Mouse (Mus musculus): ENCODE measurements around the gene Ehd1. TPM values are rescaled to one million over a fixed set of nuclear protein-coding genes. Genes with fewer than 3 reads are reported as not detected.

Gene Ehd1
- total RNA-seq, 4 experiments from 2014 or later: 24.1 to 29.2 (median 26.5) TPM

DNA sequence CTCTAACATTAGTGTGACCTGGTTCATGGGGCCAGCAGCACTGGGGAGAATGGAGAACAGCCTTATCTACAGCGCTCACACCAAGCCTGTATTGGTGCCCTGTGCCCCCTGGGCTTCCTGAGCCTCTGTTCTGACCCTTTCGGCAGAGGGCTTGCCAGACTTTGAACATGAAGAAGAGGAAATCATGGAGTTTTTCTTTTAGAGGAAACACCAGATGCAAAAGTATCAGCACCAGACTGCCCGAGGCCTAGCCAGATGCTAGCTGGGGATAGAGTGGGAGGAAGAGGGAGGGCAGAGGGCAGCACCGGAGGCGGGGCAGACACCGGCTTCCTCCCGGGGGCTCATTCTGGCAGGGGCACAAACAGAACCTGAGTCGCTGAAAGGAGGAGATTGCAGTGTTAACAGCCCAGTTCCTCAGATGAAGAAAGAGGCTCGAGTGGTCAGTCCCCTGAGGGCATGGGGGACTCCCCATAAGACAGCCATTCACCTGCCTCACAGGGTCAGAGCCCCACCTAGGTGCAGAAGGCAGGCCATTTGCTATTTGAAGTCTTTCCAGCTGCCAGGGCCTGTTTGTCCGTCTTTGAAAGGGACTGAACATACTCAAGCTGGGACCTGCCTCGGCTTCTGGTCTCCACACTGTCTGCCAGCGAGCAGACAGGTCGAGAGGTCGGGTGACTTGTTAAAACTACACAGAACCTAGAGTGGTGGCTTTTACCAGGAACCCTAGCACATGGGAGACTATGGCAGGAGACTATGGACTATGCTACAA, 72.9 kb downstream of the Ehd1 start:
- DNase-seq (ENCODE audit: low spot score in 2 of 2): no peak

Small RNA genes lying within 50 kb of the gene (microRNA-seq; reads per million reads assigned to microRNA genes)
- gene Mir192 (25.8 reads per million, percentile 26 among the genes with 10 or more reads in this experiment), gene Mir194-2 (16.6 reads per million, percentile 14 among the genes with 10 or more reads in this experiment), gene Mir6989 (not detected)

Other genes starting within 250 kb of the Ehd1 start
- 10 to 100 TPM; 14.5 to 19.6 (median 18.7) TPM for gene Syvn1, start 230.1 kb upstream of the Ehd1 start, total RNA-seq (2022)
- gene Mrpl49, start 218.9 kb upstream of the Ehd1 start, total RNA-seq (2022): 10 to 100 TPM; 21.2 to 23.0 (median 22.3) TPM
- 100 to 1,000 TPM; 428 to 532 (median 479) TPM for gene Fau, start 218.9 kb upstream of the Ehd1 start, total RNA-seq (2022)
- gene Znhit2, start 215.5 kb upstream of the Ehd1 start, total RNA-seq (2022): 10 to 100 TPM; 10.2 to 11.3 (median 11.0) TPM
- gene Tm7sf2, start 208.4 kb upstream of the Ehd1 start, total RNA-seq (2022): 1 to 10 TPM; 2.5 to 5.5 (median 4.0) TPM
- gene Vps51, start 199.5 kb upstream of the Ehd1 start, total RNA-seq (2022): 10 to 100 TPM; 17.0 to 23.5 (median 20.4) TPM
- not detected for gene Tmem262, start 196.7 kb upstream of the Ehd1 start, total RNA-seq (2022)
- gene Gm28374, start 194.5 kb upstream of the Ehd1 start, total RNA-seq (2022): not detected
- 10 to 100 TPM; 11.0 to 15.0 (median 11.7) TPM for gene Zfpl1, start 191.8 kb upstream of the Ehd1 start, total RNA-seq (2022)
- gene Cdca5, start 191.7 kb upstream of the Ehd1 start, total RNA-seq (2022): not detected
- gene AC131692.1, start 182.3 kb upstream of the Ehd1 start, total RNA-seq (2022): not detected
- not detected for gene Naaladl1, start 170.9 kb upstream of the Ehd1 start, total RNA-seq (2022)
- gene Sac3d1, start 158.1 kb upstream of the Ehd1 start, total RNA-seq (2022): 10 to 100 TPM in 3 of 4 experiments, 1 to 10 TPM in 1; 8.8 to 11.4 (median 11.3) TPM
- gene Snx15, start 148.4 kb upstream of the Ehd1 start, total RNA-seq (2022): 10 to 100 TPM in 2 of 4 experiments, 1 to 10 TPM in 2; 8.0 to 10.9 (median 9.7) TPM
- gene Batf2, start 135.7 kb upstream of the Ehd1 start, total RNA-seq (2022): under 1 TPM; 0.24 to 0.44 (median 0.41) TPM
- 10 to 100 TPM; 68.5 to 81.8 (median 69.9) TPM for gene Arl2, start 135.2 kb upstream of the Ehd1 start, total RNA-seq (2022)
- not detected for gene Majin, start 92.3 kb upstream of the Ehd1 start, total RNA-seq (2022)
- gene Gpha2, start 50.3 kb upstream of the Ehd1 start, total RNA-seq (2022): not detected
- gene Ppp2r5b, start 40.9 kb upstream of the Ehd1 start, total RNA-seq (2022): 10 to 100 TPM; 34.2 to 39.2 (median 36.4) TPM
- 10 to 100 TPM; 16.5 to 18.9 (median 18.6) TPM for gene Atg2a, start 35.1 kb upstream of the Ehd1 start, total RNA-seq (2022)
- 10 to 100 TPM in 1 of 4 experiments, 1 to 10 TPM in 3; 7.6 to 11.5 (median 8.5) TPM for gene Cdc42bpg, start 29.7 kb downstream of the Ehd1 start, total RNA-seq (2022)
- 1 to 10 TPM; 5.3 to 7.9 (median 6.3) TPM for gene Men1, start 58.3 kb downstream of the Ehd1 start, total RNA-seq (2022)
- 10 to 100 TPM in 1 of 4 experiments, 1 to 10 TPM in 3; 6.9 to 10.7 (median 8.0) TPM for gene Map4k2, start 64.4 kb downstream of the Ehd1 start, total RNA-seq (2022)
- gene Sf1, start 87.0 kb downstream of the Ehd1 start, total RNA-seq (2022): 10 to 100 TPM; 69.0 to 88.0 (median 73.8) TPM
- gene Pygm, start 107.7 kb downstream of the Ehd1 start, total RNA-seq (2022): 1,000 to 10,000 TPM; 8,302 to 9,332 (median 8,668) TPM
- 10 to 100 TPM in 2 of 4 experiments, 1 to 10 TPM in 2; 7.4 to 19.6 (median 11.1) TPM for gene Rasgrp2, start 122.6 kb downstream of the Ehd1 start, total RNA-seq (2022)
- 1 to 10 TPM in 2 of 4 experiments, under 1 TPM in 2; 0.31 to 1.8 (median 1.0) TPM for gene Nrxn2, start 142.0 kb downstream of the Ehd1 start, total RNA-seq (2022)